Mouse (Mus musculus) cerebellum, adult (tissue): ENCODE results near the gene Cdc42bpb.
A peak's percentile ranks its signal among the peaks of the same experiment; 100 is the strongest.

Experiments used
- ATAC-seq: cut with Nextera tagmentation; 2 replicates; pipeline ENCODE4 v1.9.2; 2017; ENCODE audit warnings: mild to moderate bottlenecking, moderate library complexity, mixed read lengths; ENCODE audit not compliant: insufficient number of reproducible peaks, low FRiP score, low TSS enrichment

Gene Cdc42bpb

GRCm38 (mm10) chr12:111303702-111304337 is 73.7 kb downstream of the Cdc42bpb start:
- ATAC-seq: no peak

GRCm38 (mm10) chr12:111302018-111302345 is 75.5 kb downstream of the Cdc42bpb start:
- no peak for ATAC-seq

DNA sequence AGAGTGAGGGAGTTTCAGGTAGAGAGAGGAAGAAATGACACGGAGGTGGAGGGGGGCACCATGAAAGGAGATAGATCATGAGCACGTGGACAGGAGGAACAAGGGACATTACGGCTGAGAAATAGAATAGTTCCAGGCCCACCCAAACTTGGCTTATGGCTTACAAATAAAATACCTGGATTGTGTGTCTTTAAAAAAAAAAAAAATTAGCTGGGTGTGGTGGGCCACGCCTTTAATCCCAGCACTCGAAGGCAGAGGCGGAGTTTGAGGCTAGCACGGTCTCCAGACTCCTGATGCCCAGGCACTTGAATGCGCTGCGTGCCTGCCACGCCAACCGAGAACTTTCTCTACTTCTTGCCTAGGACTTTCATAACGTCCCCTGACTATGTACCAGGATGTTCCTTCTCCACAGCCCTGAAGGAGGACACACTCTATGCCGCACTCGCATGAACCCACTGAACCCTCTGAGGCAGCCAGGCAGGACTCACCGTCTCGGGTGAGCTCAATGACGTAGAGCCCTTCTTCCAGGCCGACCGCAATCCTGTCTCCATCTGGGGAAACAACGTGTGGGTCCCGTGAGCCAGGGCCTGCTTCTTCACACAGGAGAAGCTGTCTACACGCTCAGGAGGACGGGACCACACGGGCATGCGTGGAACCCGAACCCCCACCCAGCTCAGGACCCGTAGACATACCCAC is 76.0 kb downstream of the Cdc42bpb start:
- ATAC-seq: no peak

DNA sequence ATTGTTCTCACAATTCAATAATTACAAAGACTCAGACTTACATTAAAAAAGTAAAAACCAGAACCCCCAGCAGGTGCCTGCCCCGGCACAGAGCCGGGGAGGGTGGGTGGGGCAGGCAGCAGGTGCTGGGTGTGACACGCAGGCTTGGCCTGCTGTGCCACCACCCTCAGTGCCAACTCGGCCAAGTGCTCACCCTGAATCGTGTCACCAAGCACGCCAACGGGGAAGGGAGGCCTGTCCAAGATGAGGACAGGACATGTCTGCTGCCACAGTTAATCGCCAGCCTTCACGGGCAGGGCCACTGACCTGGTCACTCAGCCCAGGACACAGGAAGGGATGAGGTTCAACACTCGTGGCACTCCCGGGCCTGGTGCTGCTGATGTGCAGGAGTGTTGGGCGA is 84.5 kb downstream of the Cdc42bpb start:
- ATAC-seq: peak; percentile 23; the same call in 1 of the 2 replicates

GRCm38 (mm10) chr12:111284532-111284931 is 93.0 kb downstream of the Cdc42bpb start:
- ATAC-seq: no peak

GRCm38 (mm10) chr12:111283573-111283972 is 93.9 kb downstream of the Cdc42bpb start:
- no peak for ATAC-seq

DNA sequence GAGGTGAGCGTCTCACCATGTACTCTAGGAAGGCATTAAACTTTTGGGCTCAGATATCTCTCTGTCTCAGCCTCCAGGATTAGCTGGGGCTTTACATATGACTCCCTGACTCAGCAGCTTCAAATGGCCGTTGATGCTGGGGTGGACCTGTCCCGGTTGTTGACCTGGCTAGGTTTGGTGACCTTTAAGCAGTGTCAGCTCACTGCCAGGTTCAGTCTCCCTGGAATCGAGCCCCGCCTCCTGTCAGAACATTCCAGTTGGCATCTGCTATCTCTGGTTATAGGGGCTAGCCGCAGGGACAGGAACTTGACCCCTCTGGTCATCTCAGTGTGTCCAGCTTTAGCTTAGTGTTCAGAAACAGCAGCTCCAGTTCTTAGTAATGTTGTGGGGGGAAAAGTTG is 101.1 kb downstream of the Cdc42bpb start:
- no peak for ATAC-seq

DNA sequence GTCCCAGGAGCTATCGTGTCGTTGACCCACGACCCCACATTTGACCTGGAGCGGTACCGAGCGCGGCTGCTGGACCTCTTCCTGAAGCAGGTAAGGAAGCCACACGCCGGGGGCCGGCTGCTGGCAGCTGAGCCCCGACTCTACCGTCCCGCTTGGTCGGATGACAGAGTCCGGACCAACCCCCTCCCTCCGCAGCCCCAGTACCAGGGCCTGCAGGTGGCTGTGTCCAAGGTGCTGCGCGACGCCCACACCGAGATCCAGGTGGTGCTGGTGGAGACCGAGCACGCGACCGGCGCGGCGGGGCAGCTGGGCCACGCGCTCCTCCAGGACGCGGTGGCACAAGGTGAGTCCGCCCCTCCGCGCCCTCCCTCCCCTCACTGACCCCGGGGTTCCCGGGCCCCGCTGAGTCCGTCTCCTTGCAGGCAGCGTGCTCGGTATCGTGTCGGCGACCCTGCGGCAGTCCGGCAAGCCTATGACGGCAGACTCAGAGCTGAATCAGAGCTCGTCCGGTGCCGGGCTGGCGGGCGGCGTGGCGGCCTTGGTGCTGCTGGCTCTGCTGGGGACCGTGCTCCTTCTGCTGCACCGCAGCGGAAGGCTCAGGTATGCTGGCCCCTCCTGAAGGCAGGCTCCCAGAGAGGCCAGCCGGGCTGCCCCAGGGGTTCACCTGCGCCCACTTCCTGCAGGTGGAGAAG is 102.2 kb downstream of the Cdc42bpb start:
- no peak for ATAC-seq

DNA sequence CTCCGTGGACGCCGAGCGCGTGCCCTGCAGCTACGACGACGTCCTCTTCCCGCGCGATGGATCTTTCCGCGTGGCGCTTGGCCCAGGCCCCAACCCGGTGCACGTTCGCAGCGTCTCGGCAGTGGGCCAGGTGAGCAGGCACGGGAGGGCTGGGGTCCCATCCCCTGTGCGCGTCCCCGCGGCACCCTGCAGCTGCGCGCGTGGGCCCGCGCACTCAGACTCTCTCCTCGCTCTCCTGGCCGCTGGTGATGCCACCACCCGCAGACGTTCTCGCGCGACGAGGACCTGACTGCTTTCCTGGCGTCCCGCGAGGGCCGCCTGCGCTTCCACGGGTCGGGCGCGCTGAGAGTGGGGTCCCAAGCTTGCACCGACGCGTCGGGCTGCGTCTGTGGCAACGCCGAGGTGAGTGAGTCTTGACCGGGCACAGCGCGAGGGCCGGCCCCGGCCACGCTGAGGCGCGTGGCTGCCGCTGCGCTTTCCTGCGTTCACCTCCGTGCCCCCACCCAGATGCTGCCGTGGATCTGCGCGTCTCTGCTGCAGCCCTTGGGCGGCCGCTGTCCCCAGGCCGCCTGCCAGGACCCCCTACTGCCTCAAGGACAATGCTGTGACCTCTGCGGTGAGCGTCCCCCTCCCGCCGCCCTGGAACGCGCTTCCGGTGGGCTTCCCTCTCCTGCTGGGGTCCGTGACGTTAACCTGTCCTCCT is 102.9 kb downstream of the Cdc42bpb start:
- ATAC-seq: no peak

GRCm38 (mm10) chr12:111274006-111274405 is 103.5 kb downstream of the Cdc42bpb start:
- ATAC-seq: no peak

DNA sequence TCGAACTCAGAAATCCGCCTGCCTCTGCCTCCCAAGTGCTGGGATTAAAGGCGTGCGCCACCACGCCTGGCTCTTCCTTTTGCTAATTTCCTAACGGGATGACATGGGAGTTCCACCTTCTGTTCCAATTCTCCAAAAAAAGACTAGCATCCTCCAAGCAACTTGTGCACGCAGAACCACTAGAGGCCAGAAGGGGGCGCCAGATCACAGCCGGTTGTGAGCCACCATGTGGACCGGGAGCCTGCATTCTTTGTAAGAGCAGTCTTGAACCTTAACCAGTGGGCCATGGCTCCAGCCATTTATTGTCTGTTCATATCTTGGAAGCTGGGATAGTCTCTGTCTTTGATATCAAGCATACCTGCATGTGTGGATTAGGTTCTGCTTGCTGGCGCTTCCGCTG is 105.1 kb downstream of the Cdc42bpb start:
- ATAC-seq: no peak

DNA sequence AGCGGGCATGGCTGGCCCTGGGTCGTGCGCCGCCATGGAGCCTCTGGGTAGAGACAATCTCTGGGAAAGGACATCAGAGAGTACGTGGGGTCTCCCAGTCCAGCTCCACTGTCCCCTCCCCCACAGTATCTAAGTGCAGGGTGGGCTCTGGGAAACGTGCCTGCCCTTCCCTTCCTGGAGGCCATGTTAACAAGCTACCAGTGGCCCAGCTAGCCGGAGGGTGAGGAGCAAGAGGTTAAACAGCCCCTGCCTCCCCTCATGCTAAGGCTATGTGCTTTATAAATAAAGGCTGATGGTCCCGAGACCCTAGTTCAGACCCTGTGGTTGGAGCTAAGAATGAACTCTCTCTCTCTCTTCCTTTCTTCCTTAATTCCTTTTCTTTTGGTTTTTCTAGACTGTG is 105.6 kb downstream of the Cdc42bpb start:
- no peak for ATAC-seq

GRCm38 (mm10) chr12:111271406-111271805 is 106.1 kb downstream of the Cdc42bpb start:
- no peak for ATAC-seq

GRCm38 (mm10) chr12:111270629-111271277 is 106.8 kb downstream of the Cdc42bpb start, which contains the start of gene Amn:
Gene Amn (plus strand): TSS chr12:111271095.
- no peak for ATAC-seq

DNA sequence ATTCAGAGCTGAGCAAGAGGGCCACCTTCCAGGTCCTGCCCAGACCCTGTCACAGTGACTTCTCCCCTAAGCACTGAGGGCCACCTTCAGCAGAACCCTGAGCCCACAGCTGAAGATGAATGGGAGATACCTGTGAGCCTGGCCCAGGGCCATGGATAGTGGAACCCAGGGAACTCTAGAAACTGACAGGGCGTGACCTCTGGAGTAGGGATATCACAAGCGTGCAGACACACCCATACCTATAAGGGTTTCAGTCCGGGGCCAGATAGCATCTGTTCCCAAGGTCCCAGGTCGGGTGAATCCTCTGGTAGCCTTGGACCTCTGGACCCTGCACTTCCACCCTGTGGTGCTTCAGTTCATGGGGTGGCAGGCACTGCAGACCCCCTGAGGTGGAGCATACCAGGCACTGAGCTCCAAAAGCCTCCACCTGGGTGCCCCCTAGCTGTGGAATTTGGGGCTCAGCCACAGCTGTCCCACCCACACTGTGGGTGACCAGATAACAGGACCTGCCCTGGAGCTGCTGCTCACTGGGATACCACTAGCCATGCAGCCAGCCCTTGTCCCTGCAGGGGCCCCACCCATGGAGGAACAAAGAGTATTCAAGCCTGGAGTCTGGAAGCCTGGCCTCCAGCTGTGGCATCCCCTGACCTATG is 109.7 kb downstream of the Cdc42bpb start:
- no peak for ATAC-seq

DNA sequence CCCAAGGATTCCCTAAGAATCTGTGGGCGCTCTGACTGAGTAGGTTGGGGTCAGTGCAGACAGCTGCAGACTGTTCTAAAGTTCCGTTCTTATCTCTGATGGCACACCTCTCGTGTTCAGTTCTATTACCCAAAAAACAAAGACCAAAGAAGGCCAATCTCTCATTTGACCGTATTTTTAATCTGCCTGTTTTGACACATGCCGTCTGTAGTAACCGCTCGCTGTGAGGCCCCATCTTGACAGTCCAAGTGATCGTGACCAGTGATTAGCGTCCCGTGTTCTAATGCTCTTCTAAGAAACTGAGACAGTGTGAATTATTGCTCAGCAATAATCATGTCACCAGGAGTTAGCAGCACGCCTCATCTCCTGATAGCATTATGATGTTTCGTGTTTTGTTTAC is 110.9 kb downstream of the Cdc42bpb start:
- ATAC-seq: no peak

- no peak for ATAC-seq
Observed at GRCm38 (mm10) chr12:111265212-111265611, 112.3 kb downstream of the Cdc42bpb start.

DNA sequence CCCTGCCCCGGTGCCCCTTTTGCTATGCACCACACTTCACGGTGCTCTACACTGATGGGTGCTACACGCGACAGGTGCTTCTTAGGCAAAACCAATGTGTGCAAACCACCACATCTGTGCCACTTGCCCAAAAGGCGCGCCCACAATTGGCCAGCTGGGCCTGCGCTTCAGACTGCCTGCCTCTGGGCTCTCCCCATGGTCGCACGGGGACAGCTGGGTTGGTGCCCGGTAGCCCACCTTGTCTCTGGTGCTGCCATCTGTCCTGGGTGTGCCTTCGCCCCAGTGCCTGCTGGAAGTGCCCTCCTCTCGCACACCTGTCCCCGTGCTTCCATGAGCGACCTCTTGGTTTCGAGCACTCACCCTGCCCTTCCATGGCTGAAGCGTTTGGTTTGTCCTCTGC is 113.9 kb downstream of the Cdc42bpb start:
- no peak for ATAC-seq

DNA sequence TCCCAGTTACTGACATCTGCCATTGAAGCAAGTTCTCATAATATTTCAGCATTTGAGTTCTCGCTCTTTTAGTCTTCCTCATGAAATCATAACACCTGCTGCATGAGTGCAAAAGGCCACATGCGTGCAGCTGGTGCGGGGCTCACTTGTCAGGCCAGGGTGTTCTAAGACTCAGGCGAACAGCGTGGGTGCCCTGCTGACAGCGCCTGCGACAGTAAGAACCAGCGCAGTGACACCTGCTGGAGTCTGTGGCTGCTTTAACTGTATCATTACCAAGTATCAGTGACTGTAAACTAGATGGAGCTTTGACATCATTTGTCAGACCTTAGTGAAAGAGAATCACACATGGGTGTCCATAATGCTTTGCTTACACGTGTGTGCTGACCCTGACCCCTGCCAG is 126.3 kb downstream of the Cdc42bpb start:
- ATAC-seq: no peak

GRCm38 (mm10) chr12:111250116-111250515 is 127.4 kb downstream of the Cdc42bpb start:
- no peak for ATAC-seq
